Mouse (Mus musculus) heart, adult 2 months (tissue): Measurements from ENCODE around the gene Ttc9c.

Experiments used
- CTCF ChIP-seq: fragments of 200-600 bp; IDR thresholded peaks from 2 replicates; pipeline ENCODE4 v1.8.1; 2022; ENCODE audit warnings: antibody characterized with exemption, mild to moderate bottlenecking, moderate library complexity
- EP300 ChIP-seq: fragments of 200-500 bp; IDR thresholded peaks from 2 replicates; pipeline ENCODE4 v1.6.1; 2011; ENCODE audit warnings: low read depth, low read length, control low read depth; ENCODE audit not compliant: insufficient read depth

- TF ChIP-seq CTCF (no peak), EP300 (0 out of 2 replicates have a peak, but pooled peaks have one; percentile 59)
Observed at GRCm38 (mm10) chr19:8798264-8798946, 20.7 kb downstream of the Ttc9c start, which contains the start of gene Polr2g.
